Mouse (Mus musculus): ENCODE measurements around the gene Gm10972. TPM values are rescaled to one million over a fixed set of nuclear protein-coding genes. Genes with fewer than 3 reads are reported as not detected.
"Not testable (repeated sequence)": the region's sequence is repeated elsewhere in the genome, so short reads cannot be mapped to it uniquely, and the experiment has no call there.

The Gm10972 gene
- polyA plus RNA-seq (2012; rRNA removed) = not detected in 2 replicates

DNA sequence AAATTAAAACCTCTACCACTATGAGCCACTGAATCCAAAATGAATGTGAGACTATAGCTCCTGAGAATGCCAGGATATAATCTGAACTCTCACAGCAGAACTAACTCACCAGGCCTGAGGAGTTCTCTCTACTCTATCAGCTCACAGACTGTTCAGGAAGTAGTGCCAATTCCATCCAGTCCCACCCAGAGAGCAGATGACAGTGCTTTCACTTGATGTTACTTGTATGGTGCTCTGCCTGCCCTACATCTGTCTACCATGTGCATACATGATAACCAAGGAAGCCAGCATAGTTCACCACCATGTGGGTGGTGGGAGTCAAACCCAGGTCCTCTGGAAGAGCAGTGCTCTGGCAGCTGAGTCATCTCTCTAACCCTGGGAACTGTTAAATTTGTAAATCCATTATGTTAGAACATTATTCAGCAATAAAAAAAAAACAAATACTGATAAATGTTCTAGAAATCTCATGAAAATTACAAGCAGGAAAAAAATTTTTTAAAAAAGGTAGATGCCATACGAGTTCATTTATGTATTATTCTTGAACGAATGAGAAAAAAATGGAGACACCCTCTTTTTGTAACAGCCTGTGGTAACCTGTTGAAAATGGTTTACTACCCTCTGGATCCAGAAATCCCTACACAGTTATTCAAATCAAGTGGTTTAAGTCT lies at the start of gene Gm10972:
TSS of gene Gm10972 (plus strand) at position 618 of the 668 bp plus-strand sequence.
- not testable (repeated sequence) for H3K36me3 ChIP-seq (ENCODE audit: control insufficient read depth, insufficient read depth, low read length); H3K4me3 ChIP-seq (ENCODE audit: control insufficient read depth, low read depth, low read length); H3K27me3 ChIP-seq (ENCODE audit: control insufficient read depth, insufficient read depth, low read length); H3K27ac ChIP-seq (ENCODE audit: control insufficient read depth, insufficient read depth, low read depth, low read length); H3K4me1 ChIP-seq (ENCODE audit: control insufficient read depth, insufficient read depth, low read length)

GRCm38 (mm10) chr3:94595871-94596287 lies 47.0 kb upstream of the Gm10972 start:
- Histone ChIP-seq H3K4me3 (ENCODE audit: control insufficient read depth, low read depth, low read length) (no peak overlapping the region), H3K27me3 (ENCODE audit: control insufficient read depth, insufficient read depth, low read length) (no peaks in the 10 kb centered on the region), H3K27ac (ENCODE audit: control insufficient read depth, insufficient read depth, low read depth, low read length) (no peak overlapping the region), H3K4me1 (ENCODE audit: control insufficient read depth, insufficient read depth, low read length) (no peaks in the 10 kb centered on the region), H3K36me3 (ENCODE audit: control insufficient read depth, insufficient read depth, low read length) (no peaks in the 10 kb centered on the region)
- TF ChIP-seq POLR2A (IDR thresholded peaks at IDR 0.05; ENCODE audit: control insufficient read depth, low read depth, low read length) = no peak
- TF ChIP-seq CTCF (IDR thresholded peaks at IDR 0.05; ENCODE audit: control insufficient read depth, insufficient read depth, insufficient replicate concordance, low read depth, low read length) = no peak

- H3K4me1 ChIP-seq (ENCODE audit: control insufficient read depth, insufficient read depth, low read length) = no peaks in the 10 kb centered on the region
- H3K4me3 ChIP-seq (ENCODE audit: control insufficient read depth, low read depth, low read length) = no peak overlapping the region
- H3K27me3 ChIP-seq (ENCODE audit: control insufficient read depth, insufficient read depth, low read length) = no peaks in the 10 kb centered on the region
- H3K36me3 ChIP-seq (ENCODE audit: control insufficient read depth, insufficient read depth, low read length) = no peaks in the 10 kb centered on the region
- TF ChIP-seq POLR2A (IDR thresholded peaks at IDR 0.05; ENCODE audit: control insufficient read depth, low read depth, low read length) (no peak), CTCF (IDR thresholded peaks at IDR 0.05; ENCODE audit: control insufficient read depth, insufficient read depth, insufficient replicate concordance, low read depth, low read length) (no peak)
- H3K27ac ChIP-seq (ENCODE audit: control insufficient read depth, insufficient read depth, low read depth, low read length) = no peak overlapping the region
Measured at GRCm38 (mm10) chr3:94597224-94597779, 45.6 kb upstream of the Gm10972 start.

- TF ChIP-seq CTCF (IDR thresholded peaks at IDR 0.05; ENCODE audit: control insufficient read depth, insufficient read depth, insufficient replicate concordance, low read depth, low read length) (no peak), POLR2A (IDR thresholded peaks at IDR 0.05; ENCODE audit: control insufficient read depth, low read depth, low read length) (no peak)
- no peaks in the 10 kb centered on the region for H3K4me1 ChIP-seq (ENCODE audit: control insufficient read depth, insufficient read depth, low read length)
Measured at GRCm38 (mm10) chr3:94601959-94602358, 41.0 kb upstream of the Gm10972 start.

DNA sequence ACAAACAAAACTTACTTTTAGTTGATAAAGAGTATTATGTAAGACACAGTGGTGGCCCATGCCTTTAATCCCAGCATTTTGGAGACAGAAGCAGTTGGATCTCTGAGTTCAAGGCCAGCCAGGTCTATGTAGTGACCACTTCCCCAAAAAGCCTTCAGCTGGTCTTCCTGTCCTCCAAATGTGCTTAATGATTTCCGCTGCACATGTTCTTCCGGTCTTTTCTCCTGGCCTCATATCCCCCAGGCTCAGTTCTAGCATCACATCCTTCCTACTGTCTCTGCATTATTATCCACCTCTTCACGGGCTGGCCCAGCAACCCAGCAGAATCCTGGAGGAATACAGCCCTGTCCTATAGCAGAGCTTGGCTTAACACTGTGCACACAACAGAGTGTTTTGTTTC lies 33.3 kb upstream of the Gm10972 start:
- H3K4me1 ChIP-seq (ENCODE audit: control insufficient read depth, insufficient read depth, low read length) = no peaks in the 10 kb centered on the region
- no peak overlapping the region for H3K27ac ChIP-seq (ENCODE audit: control insufficient read depth, insufficient read depth, low read depth, low read length)
- no peaks in the 10 kb centered on the region for H3K27me3 ChIP-seq (ENCODE audit: control insufficient read depth, insufficient read depth, low read length)
- TF ChIP-seq CTCF (IDR thresholded peaks at IDR 0.05; ENCODE audit: control insufficient read depth, insufficient read depth, insufficient replicate concordance, low read depth, low read length) (no peak), POLR2A (IDR thresholded peaks at IDR 0.05; ENCODE audit: control insufficient read depth, low read depth, low read length) (no peak)
- H3K36me3 ChIP-seq (ENCODE audit: control insufficient read depth, insufficient read depth, low read length) = no peaks in the 10 kb centered on the region
- no peak overlapping the region for H3K4me3 ChIP-seq (ENCODE audit: control insufficient read depth, low read depth, low read length)

More at GRCm38 (mm10) chr3:94601959-94602358, 41.0 kb upstream of the Gm10972 start:
- H3K27me3 ChIP-seq (ENCODE audit: control insufficient read depth, insufficient read depth, low read length) = no peaks in the 10 kb centered on the region
- H3K27ac ChIP-seq (ENCODE audit: control insufficient read depth, insufficient read depth, low read depth, low read length) = no peak overlapping the region
- no peaks in the 10 kb centered on the region for H3K36me3 ChIP-seq (ENCODE audit: control insufficient read depth, insufficient read depth, low read length)
- H3K4me3 ChIP-seq (ENCODE audit: control insufficient read depth, low read depth, low read length) = no peak overlapping the region

- Histone ChIP-seq H3K4me3 (ENCODE audit: control insufficient read depth, low read depth, low read length) (no peak overlapping the region), H3K27ac (ENCODE audit: control insufficient read depth, insufficient read depth, low read depth, low read length) (no peak overlapping the region), H3K4me1 (ENCODE audit: control insufficient read depth, insufficient read depth, low read length) (no peaks in the 10 kb centered on the region), H3K36me3 (ENCODE audit: control insufficient read depth, insufficient read depth, low read length) (no peaks in the 10 kb centered on the region), H3K27me3 (ENCODE audit: control insufficient read depth, insufficient read depth, low read length) (no peaks in the 10 kb centered on the region)
- TF ChIP-seq POLR2A (IDR thresholded peaks at IDR 0.05; ENCODE audit: control insufficient read depth, low read depth, low read length) (no peak), CTCF (IDR thresholded peaks at IDR 0.05; ENCODE audit: control insufficient read depth, insufficient read depth, insufficient replicate concordance, low read depth, low read length) (no peak)
Measured at GRCm38 (mm10) chr3:94610581-94610980, 32.3 kb upstream of the Gm10972 start.

GRCm38 (mm10) chr3:94611343-94611742 lies 31.6 kb upstream of the Gm10972 start:
- Histone ChIP-seq H3K27ac (ENCODE audit: control insufficient read depth, insufficient read depth, low read depth, low read length) (no peak overlapping the region), H3K4me1 (ENCODE audit: control insufficient read depth, insufficient read depth, low read length) (no peaks in the 10 kb centered on the region)
- TF ChIP-seq CTCF (IDR thresholded peaks at IDR 0.05; ENCODE audit: control insufficient read depth, insufficient read depth, insufficient replicate concordance, low read depth, low read length) (no peak), POLR2A (IDR thresholded peaks at IDR 0.05; ENCODE audit: control insufficient read depth, low read depth, low read length) (no peak)

More at GRCm38 (mm10) chr3:94611343-94611742, 31.6 kb upstream of the Gm10972 start:
- Histone ChIP-seq H3K27me3 (ENCODE audit: control insufficient read depth, insufficient read depth, low read length) (no peaks in the 10 kb centered on the region), H3K4me3 (ENCODE audit: control insufficient read depth, low read depth, low read length) (no peak overlapping the region), H3K36me3 (ENCODE audit: control insufficient read depth, insufficient read depth, low read length) (no peaks in the 10 kb centered on the region)
